Comparison of ENCODE assay signal across 18 mouse cellular contexts in genomic region chr7:28677624-28678023, GRCm38 (mm10). TPM values are rescaled to one million over a fixed set of nuclear protein-coding genes. Genes with fewer than 3 reads are reported as not detected.
"Had no signal": no experiment of that assay in that cellular context is flagged by ENCODE, and none has a peak within 500 bp of the region (broad histone marks: within the 10 kb centered on the region; RNA-seq: fewer than 3 reads in every experiment).

No protein-coding gene starts in this region.

- H3K4me2 ChIP-seq: lung, embryonic 14.5 days; midbrain, embryonic 12.5 days; neural tube, embryonic 12.5 days; stomach, embryonic 15.5 days had no signal

- H3K27me3 ChIP-seq: midbrain, embryonic 12.5 days; neural tube, embryonic 12.5 days; stomach, embryonic 15.5 days had no signal

- H3K9me3 ChIP-seq: midbrain, embryonic 10.5 days; midbrain, embryonic 12.5 days; neural tube, embryonic 12.5 days; stomach, embryonic 15.5 days had no signal

- H3K9ac ChIP-seq: lung, embryonic 14.5 days; midbrain, embryonic 12.5 days; neural tube, embryonic 12.5 days; stomach, embryonic 15.5 days had no signal

- H3K4me3 ChIP-seq: midbrain, embryonic 10.5 days; midbrain, embryonic 12.5 days; myocyte; neural tube, embryonic 12.5 days; stomach, embryonic 15.5 days had no signal

- H3K36me3 ChIP-seq: midbrain, embryonic 10.5 days; midbrain, embryonic 12.5 days; neural tube, embryonic 12.5 days; stomach, embryonic 15.5 days had no signal

- DNase-seq: lung, embryonic 14.5 days; lung, postnatal 4 days; midbrain, embryonic 14.5 days; right cerebral cortex, postnatal 14 days had no signal

- ATAC-seq: midbrain, embryonic 16.5 days had no signal

- H3K27ac ChIP-seq: midbrain, embryonic 10.5 days; midbrain, embryonic 12.5 days; neural tube, embryonic 12.5 days; stomach, embryonic 15.5 days; stomach, postnatal 0 days had no signal

- H3K4me1 ChIP-seq: midbrain, embryonic 10.5 days; midbrain, embryonic 12.5 days; neural tube, embryonic 12.5 days; stomach, embryonic 15.5 days had no signal

RNA-seq across cellular contexts. Expression of gene Fbxo27, which starts 15.0 kb away (rescaled TPM):
- total RNA-seq: megakaryocyte-erythroid progenitor cell, adult 5-6 weeks; neutrophil, adult 5-6 weeks had no signal
- polyA plus RNA-seq: myocyte had no signal

RNA-seq across cellular contexts. Expression of gene Acp7, which starts 46.5 kb away (rescaled TPM):
- total RNA-seq: megakaryocyte, adult 5-6 weeks; megakaryocyte-erythroid progenitor cell, adult 5-6 weeks; neutrophil, adult 5-6 weeks had no signal
- polyA plus RNA-seq: liver, embryonic 16.5 days; lung, embryonic 14.5 days; lung, embryonic 16.5 days; midbrain, embryonic 10.5 days; midbrain, embryonic 12.5 days; midbrain, embryonic 14.5 days; myocyte; neural tube, embryonic 12.5 days; neural tube, embryonic 14.5 days; urinary bladder, adult 2 months had no signal
